Mouse (Mus musculus): Measurements from ENCODE around the gene Got1.

Got1 gene

GRCm38 (mm10) chr19:43524187-43525103 is at the start of gene Got1:
Got1 (minus strand) TSS chr19:43524605.
- DNase-seq: peak; percentile 94 to 96

DNA sequence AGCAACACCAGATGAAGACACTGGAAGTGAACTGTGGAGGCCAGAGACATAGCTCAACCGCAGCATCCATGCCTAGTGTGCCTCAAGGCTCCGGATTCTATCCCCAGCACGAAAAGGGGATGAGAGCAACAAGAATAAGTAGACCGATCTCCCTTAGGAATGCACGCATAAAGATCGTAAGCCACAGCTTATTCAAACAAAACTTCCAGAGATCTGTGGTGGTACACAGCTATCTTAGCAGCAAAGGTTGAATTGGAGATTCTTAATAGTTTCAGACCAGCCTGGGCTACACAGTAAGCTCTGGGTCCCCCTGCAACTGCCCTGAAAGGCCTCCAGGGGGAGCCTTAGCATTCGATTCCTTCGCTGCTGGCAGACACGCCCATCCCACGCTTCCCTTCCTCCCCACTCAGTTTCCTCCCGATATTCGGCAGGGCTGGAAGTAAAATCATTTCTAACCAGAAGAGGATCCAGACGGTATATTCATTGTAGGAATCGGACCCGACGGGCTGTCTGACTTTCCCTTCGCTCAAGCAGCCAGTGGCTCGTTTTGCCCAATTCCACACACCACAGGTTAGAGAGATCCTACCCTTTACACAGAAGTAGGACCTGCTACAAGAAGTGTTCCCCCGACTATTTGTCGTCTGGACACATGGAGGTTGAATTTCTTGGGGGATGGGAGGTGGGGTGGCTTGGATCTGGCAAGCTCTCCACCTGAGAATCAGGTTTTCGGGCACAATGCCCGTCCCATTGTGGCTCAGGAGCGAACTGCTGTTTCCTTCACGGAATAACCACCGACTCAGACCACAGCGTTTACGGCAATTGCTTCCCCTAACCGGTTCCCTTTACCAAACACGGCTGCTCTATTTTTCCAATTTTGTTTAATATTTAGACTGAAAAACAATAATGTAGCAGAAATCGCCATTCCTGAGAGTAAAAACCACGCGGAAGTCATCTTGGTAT is 46.7 kb upstream of the Got1 start:
- peak; percentile 59 to 80 for DNase-seq

- DNase-seq: no peak
These were observed 44.7 kb upstream of the Got1 start for GRCm38 (mm10) chr19:43569133-43569532.

- DNase-seq: no peak
These were observed 43.9 kb upstream of the Got1 start for GRCm38 (mm10) chr19:43568298-43568697.

DNA sequence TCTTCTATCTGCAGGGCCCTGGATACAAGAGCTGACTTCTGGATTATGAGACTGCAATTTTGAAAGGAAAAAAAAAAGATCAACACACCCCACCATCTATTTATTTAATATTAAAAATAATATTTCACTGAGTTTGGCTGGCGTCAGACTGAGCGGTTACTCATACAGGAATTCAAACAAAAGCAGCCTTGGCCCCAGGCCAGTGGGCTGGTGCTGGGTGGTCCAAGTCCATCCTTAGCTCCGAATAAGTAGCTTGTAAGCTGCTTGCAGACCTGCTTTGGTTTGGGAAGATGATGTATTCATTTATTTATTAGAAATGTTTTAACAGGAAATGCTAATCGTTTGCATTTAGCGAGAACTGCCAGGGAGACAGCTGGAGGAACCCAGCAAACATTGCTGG is 38.8 kb upstream of the Got1 start:
- DNase-seq: peak; percentile 70 to 76

DNA sequence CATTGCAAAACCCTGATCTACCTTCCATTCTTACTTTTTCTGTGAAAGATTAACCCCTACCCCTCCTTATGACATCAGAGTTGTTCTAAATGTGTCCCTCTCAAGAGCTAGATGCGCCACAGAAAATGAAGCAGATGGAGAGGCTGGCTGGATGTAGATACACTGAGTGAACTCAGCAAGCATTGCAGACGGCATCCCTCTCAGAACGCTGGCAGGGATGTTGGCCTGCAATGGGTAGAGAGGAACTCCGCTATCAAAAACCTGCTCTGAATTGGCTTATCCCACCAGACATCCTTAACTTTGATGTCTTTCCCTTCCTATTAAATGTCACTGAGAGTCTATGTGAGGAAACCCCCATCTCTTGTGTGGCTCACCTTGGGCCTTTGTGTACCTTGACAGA is 37.4 kb upstream of the Got1 start:
- no peak for DNase-seq

- no peak for DNase-seq
These were observed 35.8 kb upstream of the Got1 start for GRCm38 (mm10) chr19:43560244-43560643.

DNA sequence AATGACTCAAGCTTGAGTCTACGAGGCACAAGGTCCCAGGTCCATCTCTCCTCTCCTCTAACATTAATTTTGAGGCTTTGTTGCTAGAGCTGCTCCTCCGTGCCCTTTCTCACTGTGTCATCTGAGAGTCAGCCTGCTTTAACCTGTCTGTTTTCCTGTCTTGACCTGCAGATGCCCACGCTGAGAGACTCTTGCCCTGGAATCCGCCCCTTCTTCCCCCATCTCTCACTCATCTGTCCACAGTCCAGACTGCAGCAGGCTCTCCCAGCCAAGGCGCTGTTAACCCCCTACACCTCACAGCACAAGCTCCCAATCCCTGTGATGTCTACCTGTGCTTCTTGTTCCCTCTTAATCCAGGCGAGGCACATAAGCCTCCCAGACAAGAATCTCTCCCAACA is 27.1 kb upstream of the Got1 start:
- DNase-seq: no peak

DNA sequence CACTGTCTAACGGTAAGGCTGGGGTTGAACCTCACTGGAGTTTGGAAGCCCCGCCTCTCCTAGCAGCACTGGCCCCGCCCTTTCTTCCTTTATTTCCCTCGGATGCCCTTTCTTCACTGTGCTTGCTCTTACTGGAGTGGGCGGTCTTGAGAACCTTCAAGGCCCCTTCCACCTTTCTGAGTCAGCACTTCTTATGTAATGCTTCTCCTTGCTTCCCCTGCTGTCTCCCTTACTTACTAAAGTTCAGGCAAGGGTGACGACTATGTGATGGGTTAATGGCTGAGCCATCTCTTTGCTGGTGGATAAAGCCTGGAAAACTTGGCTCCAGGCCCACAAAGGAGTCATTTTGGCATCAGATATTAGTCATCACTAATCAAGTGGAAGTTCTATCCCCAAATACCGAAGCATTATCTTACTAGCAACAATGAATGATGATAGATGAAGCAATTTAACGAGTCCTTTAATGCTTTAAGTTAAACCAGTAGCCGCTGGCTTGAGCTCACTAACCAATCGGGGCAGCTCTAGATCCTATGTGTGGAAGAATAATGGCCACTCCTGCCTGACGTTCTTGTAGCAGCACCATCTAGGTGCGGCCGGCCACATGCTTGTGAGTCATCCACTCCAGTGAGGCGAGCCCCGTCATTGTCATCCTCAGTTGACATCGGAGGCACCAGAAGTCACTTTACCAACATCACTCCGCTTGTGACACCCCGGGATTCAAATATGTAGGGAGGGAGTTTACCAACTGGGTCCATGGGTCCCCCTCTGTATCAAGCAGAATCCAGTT is 26.5 kb upstream of the Got1 start:
- no peak for DNase-seq

GRCm38 (mm10) chr19:43548060-43548459 is 23.7 kb upstream of the Got1 start:
- DNase-seq: no peak

- no peak for DNase-seq
These were observed 22.1 kb upstream of the Got1 start for GRCm38 (mm10) chr19:43546337-43547117.

- DNase-seq: no peak
These were observed 11.0 kb upstream of the Got1 start for GRCm38 (mm10) chr19:43535372-43535771.

- no peak for DNase-seq
These were observed 6.5 kb upstream of the Got1 start for GRCm38 (mm10) chr19:43530921-43531320.

DNA sequence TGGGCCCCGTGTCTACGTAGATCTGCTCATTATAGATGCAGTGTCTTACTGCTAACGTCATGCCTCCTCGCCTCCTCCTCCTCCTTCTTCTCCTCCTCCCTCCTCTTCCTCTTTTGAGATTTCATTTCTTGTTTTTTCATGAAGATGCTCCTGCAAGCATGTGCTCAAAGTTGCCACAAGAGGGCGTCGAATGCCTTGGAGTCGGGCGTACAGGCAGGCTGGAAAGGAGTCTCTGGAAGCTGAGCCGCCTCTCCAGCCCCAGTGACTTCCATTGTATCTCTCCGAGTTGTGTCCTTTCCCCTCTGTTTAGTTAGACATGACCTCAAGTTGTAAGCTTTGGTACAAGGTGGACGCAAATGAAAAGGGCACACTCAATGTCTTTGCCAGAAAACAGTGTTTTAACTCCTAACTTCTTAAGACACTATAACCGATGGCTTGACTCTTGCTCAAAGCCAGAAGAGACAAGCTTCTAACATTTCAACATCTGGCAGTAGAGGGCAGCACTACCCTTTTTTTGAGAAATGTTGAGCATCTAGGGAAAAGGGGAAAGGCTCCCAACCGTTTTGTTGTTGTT is 5.9 kb upstream of the Got1 start:
- peak; percentile 69 to 77 for DNase-seq

GRCm38 (mm10) chr19:43528056-43528587 is 3.7 kb upstream of the Got1 start:
- DNase-seq: no peak

- DNase-seq: no peak
These were observed 2.7 kb upstream of the Got1 start for GRCm38 (mm10) chr19:43527131-43527530.

DNA sequence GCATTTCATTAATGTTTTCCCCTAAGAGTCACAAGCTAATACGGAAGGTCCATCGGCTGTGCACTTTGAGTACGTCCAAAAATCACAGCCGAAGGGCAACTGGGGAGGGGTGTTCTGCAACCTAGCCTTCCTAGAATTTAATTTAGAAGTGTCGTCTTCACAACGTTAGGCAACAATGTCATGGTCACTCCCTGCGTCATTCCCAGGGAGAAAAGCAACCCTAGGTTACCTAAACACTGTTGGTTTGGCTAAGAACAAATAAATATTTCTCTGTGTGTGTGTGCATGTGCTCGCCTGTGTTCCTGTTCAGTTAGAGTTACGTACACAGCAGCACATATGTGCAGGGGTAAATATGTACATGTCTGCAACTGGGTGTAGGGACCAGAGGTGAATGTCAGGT is 1.6 kb upstream of the Got1 start:
- DNase-seq: no peak

GRCm38 (mm10) chr19:43525566-43525965 is 1.2 kb upstream of the Got1 start:
- no peak for DNase-seq

DNA sequence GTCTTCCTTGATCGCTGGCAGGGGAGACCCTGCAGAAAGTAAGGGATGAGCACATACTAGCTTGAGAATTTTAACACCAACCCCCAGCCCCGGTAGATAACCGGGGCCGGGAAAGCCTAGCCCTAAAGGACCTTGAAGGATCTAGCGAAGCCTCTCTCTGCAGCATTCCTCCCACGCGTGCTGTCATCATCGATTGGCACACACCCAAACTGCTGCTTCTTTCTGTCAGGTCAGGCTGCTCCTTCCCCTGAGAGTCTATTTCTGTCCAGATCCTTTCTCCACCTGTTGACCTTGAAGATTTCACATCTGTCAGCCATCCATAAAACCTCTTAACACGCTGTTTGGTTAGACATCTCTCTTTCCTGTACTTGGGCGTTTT is 688 bp upstream of the Got1 start:
- peak in 1 of 2 experiments; percentile 26 for DNase-seq

GRCm38 (mm10) chr19:43523551-43523950 is 854 bp downstream of the Got1 start:
- DNase-seq: peak in 1 of 2 experiments; percentile 29

GRCm38 (mm10) chr19:43521996-43522395 is 2.4 kb downstream of the Got1 start:
- DNase-seq: no peak
